Mouse (Mus musculus) liver, embryonic 15.5 days (tissue): ENCODE measurements around the gene Alk. TPM values are rescaled to one million over a fixed set of nuclear protein-coding genes. Genes with fewer than 3 reads are reported as not detected.

Experiments used
- ATAC-seq: fragments of 200-750 bp; cut with Nextera tagmentation; 2 replicates; pipeline ENCODE4 v1.8.0; 2017; ENCODE audit warnings: moderate number of reproducible peaks, mild to moderate bottlenecking, moderate library complexity; ENCODE audit not compliant: insufficient read depth
- H3K27ac ChIP-seq: fragments of 300-500 bp; sonication (generic); replicated peaks from 2 replicates; pipeline ENCODE4 v1.5.1; 2015; ENCODE audit warnings: mild to moderate bottlenecking, inconsistent platforms
- H3K27me3 ChIP-seq: fragments of 300-500 bp; sonication (generic); 2 replicates; pipeline ENCODE4 v1.6.1; 2015; ENCODE audit warnings: mild to moderate bottlenecking, inconsistent platforms
- H3K36me3 ChIP-seq: fragments of 300-500 bp; sonication (generic); replicated peaks from 2 replicates; pipeline ENCODE4 v1.6.1; 2015; ENCODE audit warnings: moderate library complexity, mild to moderate bottlenecking, inconsistent platforms
- H3K4me1 ChIP-seq: fragments of 300-500 bp; sonication (generic); replicated peaks from 2 replicates; pipeline ENCODE4 v1.6.1; 2015; ENCODE audit warnings: inconsistent platforms
- H3K4me2 ChIP-seq: fragments of 300-500 bp; sonication (generic); 2 replicates; pipeline ENCODE4 v1.6.1; 2015; ENCODE audit warnings: moderate library complexity, mild to moderate bottlenecking, inconsistent platforms
- H3K4me3 ChIP-seq: fragments of 300-500 bp; sonication (generic); replicated peaks from 2 replicates; pipeline ENCODE4 v1.5.1; 2015; ENCODE audit warnings: mild to moderate bottlenecking, inconsistent platforms
- H3K9ac ChIP-seq: fragments of 300-500 bp; sonication (generic); 2 replicates; pipeline ENCODE4 v1.6.1; 2015; ENCODE audit warnings: moderate library complexity, mild to moderate bottlenecking, inconsistent platforms
- H3K9me3 ChIP-seq: fragments of 300-500 bp; sonication (generic); replicated peaks from 2 replicates; pipeline ENCODE4 v1.6.1; 2016; ENCODE audit warnings: inconsistent platforms
- WGBS: fragments of 180-500 bp; shearing (Covaris S2); methylation state at CpG from one replicate; pipeline ENCODE4 v1.1.7; 2015; ENCODE audit warnings: mixed read lengths; ENCODE audit not compliant: insufficient replicate concordance; 5-methylcytosine and 5-hydroxymethylcytosine counted together
- polyA plus RNA-seq: library from polyadenylated mRNA; unstranded; fragments of >200 nt; fragmentation: Nextera tagmentation; extraction: Ambion mirVana; gene quantifications from 2 replicates; pipeline ENCODE4 v1.2.1, GENCODE M21; 2015

The Alk gene
- polyA plus RNA-seq, 1 experiment from 2014 or later = 0.06 TPM

GRCm38 (mm10) chr17:72296349-72296748, 308.1 kb downstream of the Alk start:
- H3K4me1 ChIP-seq = no peaks in the 10 kb centered on the region
- no peaks in the 10 kb centered on the region for H3K27me3 ChIP-seq
- ATAC-seq = no peak
- H3K9ac ChIP-seq = no peak overlapping the region
- H3K4me3 ChIP-seq = no peak overlapping the region
- no peak overlapping the region for H3K27ac ChIP-seq
- 61% methylated on average over 1 of the region's 1 CpGs for WGBS
- no peaks in the 10 kb centered on the region for H3K36me3 ChIP-seq
- H3K4me2 ChIP-seq = no peak overlapping the region
- no peaks in the 10 kb centered on the region for H3K9me3 ChIP-seq

DNA sequence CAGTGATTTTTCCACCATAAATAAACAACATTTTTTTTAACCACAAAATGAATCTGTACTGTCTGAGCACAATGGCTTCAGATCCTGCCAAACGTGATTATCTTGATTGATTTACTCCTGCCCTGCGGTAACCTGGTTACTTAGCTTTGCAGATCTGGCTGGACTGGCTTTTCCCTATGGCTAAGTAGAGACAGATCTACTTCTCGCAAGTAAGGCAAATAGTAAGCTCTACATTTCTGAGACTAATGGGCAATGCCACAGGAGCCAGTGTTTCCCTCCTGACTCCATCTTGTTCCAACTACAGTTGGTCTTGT, 311.2 kb downstream of the Alk start:
- Histone ChIP-seq H3K27ac (no peak overlapping the region), H3K36me3 (no peaks in the 10 kb centered on the region), H3K9me3 (no peaks in the 10 kb centered on the region), H3K4me2 (no peak overlapping the region), H3K9ac (no peak overlapping the region), H3K27me3 (no peaks in the 10 kb centered on the region), H3K4me1 (no peaks in the 10 kb centered on the region), H3K4me3 (no peak overlapping the region)
- 54% methylated on average over 3 of the region's 3 CpGs for WGBS
- ATAC-seq = no peak

GRCm38 (mm10) chr17:72292444-72293266, 311.8 kb downstream of the Alk start:
- no peaks in the 10 kb centered on the region for H3K4me1 ChIP-seq
- 70% methylated on average over 6 of the region's 6 CpGs for WGBS

DNA sequence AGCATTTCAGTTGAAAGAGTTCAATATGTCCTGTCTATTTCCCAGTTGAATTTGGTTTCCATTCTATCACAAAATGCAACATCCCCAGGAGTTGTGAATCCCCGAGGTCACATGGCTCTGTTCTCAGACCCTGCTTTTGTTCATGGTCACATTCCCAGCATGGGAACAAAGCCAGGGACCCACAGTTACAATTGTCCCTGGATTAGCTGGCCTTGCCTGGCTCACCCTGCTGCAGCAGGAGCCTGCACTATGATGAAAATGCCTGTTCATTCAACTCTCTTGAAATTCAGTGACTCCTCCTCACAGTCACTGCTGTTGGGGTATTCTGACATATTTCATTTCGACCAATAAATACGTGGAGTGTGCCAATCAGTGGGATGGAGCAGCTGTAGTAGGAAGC, 318.5 kb downstream of the Alk start:
- Histone ChIP-seq H3K4me3 (no peak overlapping the region), H3K9me3 (no peaks in the 10 kb centered on the region), H3K9ac (no peak overlapping the region), H3K27me3 (no peaks in the 10 kb centered on the region), H3K36me3 (no peaks in the 10 kb centered on the region), H3K4me2 (no peak overlapping the region), H3K27ac (no peak overlapping the region), H3K4me1 (no peaks in the 10 kb centered on the region)
- ATAC-seq = no peak
- 36% methylated on average over 3 of the region's 3 CpGs for WGBS

More at GRCm38 (mm10) chr17:72292444-72293266, 311.8 kb downstream of the Alk start:
- Histone ChIP-seq H3K4me3 (no peak overlapping the region), H3K27me3 (no peaks in the 10 kb centered on the region), H3K4me2 (no peak overlapping the region), H3K36me3 (no peaks in the 10 kb centered on the region), H3K9ac (no peak overlapping the region), H3K9me3 (no peaks in the 10 kb centered on the region), H3K27ac (no peak overlapping the region)
- no peak for ATAC-seq

GRCm38 (mm10) chr17:72278296-72278695, 326.1 kb downstream of the Alk start:
- Histone ChIP-seq H3K4me2 (no peak overlapping the region), H3K27ac (no peak overlapping the region), H3K9ac (no peak overlapping the region), H3K9me3 (no peaks in the 10 kb centered on the region), H3K27me3 (no peaks in the 10 kb centered on the region), H3K36me3 (no peaks in the 10 kb centered on the region), H3K4me3 (no peak overlapping the region), H3K4me1 (no peaks in the 10 kb centered on the region)
- no peak for ATAC-seq

DNA sequence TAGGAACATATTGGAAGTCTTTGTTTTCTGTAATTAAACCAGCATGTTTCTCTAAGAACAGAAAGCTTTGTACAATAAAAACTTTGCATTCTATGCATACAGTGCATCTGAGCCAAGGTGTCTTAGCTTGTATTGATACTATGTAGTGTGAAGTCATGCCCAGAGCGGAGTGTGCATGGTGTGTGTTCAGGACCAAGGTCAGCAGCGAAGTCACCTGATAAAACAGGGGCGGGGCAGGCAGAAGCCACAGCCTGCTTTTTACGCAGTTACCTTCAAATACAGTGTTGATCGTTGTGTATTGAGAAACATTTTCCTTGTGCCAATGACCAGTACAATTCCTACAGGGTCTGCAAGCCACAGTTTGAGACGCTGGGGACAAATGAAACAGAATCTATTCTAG, 327.6 kb downstream of the Alk start:
- no peak for ATAC-seq
- no peak overlapping the region for H3K4me3 ChIP-seq
- 61% methylated on average over 6 of the region's 6 CpGs for WGBS
- H3K4me2 ChIP-seq = no peak overlapping the region
- no peak overlapping the region for H3K27ac ChIP-seq
- H3K36me3 ChIP-seq = no peaks in the 10 kb centered on the region
- no peaks in the 10 kb centered on the region for H3K9me3 ChIP-seq
- no peaks in the 10 kb centered on the region for H3K27me3 ChIP-seq
- no peaks in the 10 kb centered on the region for H3K4me1 ChIP-seq
- no peak overlapping the region for H3K9ac ChIP-seq

- no peaks in the 10 kb centered on the region for H3K4me1 ChIP-seq
- H3K9ac ChIP-seq = no peak overlapping the region
- no peak overlapping the region for H3K4me3 ChIP-seq
- no peak for ATAC-seq
- H3K9me3 ChIP-seq = no peaks in the 10 kb centered on the region
- H3K27ac ChIP-seq = no peak overlapping the region
- 43% methylated on average over 8 of the region's 8 CpGs for WGBS
- no peaks in the 10 kb centered on the region for H3K27me3 ChIP-seq
- H3K36me3 ChIP-seq = no peaks in the 10 kb centered on the region
- no peak overlapping the region for H3K4me2 ChIP-seq
Measured at GRCm38 (mm10) chr17:72275391-72275904, 329.0 kb downstream of the Alk start.

- WGBS = 72% methylated on average over 5 of the region's 5 CpGs
- Histone ChIP-seq H3K4me3 (no peak overlapping the region), H3K27me3 (no peaks in the 10 kb centered on the region)
Measured at GRCm38 (mm10) chr17:72274205-72274604, 330.2 kb downstream of the Alk start.

GRCm38 (mm10) chr17:72271640-72272039, 332.8 kb downstream of the Alk start:
- Histone ChIP-seq H3K9ac (no peak overlapping the region), H3K27ac (no peak overlapping the region), H3K4me3 (no peak overlapping the region), H3K4me1 (no peaks in the 10 kb centered on the region), H3K9me3 (no peaks in the 10 kb centered on the region), H3K4me2 (no peak overlapping the region), H3K36me3 (no peaks in the 10 kb centered on the region), H3K27me3 (no peaks in the 10 kb centered on the region)
- no peak for ATAC-seq
- 62% methylated on average over 1 of the region's 1 CpGs for WGBS

More at GRCm38 (mm10) chr17:72274205-72274604, 330.2 kb downstream of the Alk start:
- ATAC-seq = no peak
- no peaks in the 10 kb centered on the region for H3K4me1 ChIP-seq
- no peak overlapping the region for H3K4me2 ChIP-seq
- no peaks in the 10 kb centered on the region for H3K9me3 ChIP-seq
- H3K27ac ChIP-seq = no peak overlapping the region
- H3K36me3 ChIP-seq = no peaks in the 10 kb centered on the region
- no peak overlapping the region for H3K9ac ChIP-seq

DNA sequence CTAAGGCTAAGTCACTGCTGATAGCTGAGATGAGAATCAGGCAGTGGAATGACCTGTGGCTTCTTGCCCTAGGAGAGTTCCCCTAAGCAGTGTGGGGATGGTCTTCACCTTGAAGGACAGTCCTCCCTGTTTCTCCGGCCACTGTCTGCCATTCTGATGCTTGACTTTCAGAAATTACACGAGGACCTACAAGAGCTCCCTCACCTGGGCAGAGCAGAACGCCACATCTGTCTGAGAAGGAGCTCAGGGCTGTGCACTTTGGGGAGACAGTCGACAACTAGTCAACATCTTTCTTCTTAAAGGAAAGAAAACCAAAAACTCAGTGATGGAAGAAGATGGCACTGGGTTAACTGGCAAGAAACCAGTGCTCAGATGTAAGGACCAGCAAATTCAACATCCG, 335.9 kb downstream of the Alk start:
- no peaks in the 10 kb centered on the region for H3K9me3 ChIP-seq
- H3K27ac ChIP-seq = no peak overlapping the region
- no peak overlapping the region for H3K4me2 ChIP-seq
- no peaks in the 10 kb centered on the region for H3K36me3 ChIP-seq
- H3K9ac ChIP-seq = no peak overlapping the region
- H3K27me3 ChIP-seq = no peaks in the 10 kb centered on the region
- ATAC-seq = no peak
- 57% methylated on average over 5 of the region's 5 CpGs for WGBS
- H3K4me1 ChIP-seq = no peaks in the 10 kb centered on the region
- H3K4me3 ChIP-seq = no peak overlapping the region

GRCm38 (mm10) chr17:72265171-72266022, 339.0 kb downstream of the Alk start:
- Histone ChIP-seq H3K4me2 (no peak overlapping the region), H3K27ac (no peak overlapping the region), H3K36me3 (no peaks in the 10 kb centered on the region), H3K27me3 (no peaks in the 10 kb centered on the region), H3K9ac (no peak overlapping the region), H3K4me3 (no peak overlapping the region), H3K9me3 (no peaks in the 10 kb centered on the region), H3K4me1 (no peaks in the 10 kb centered on the region)
- no peak for ATAC-seq
- 65% methylated on average over 9 of the region's 9 CpGs for WGBS
